Mouse (Mus musculus) urinary bladder, postnatal 36 days (tissue): ENCODE data around the gene Auts2.

Experiments
- DNase-seq, 2 experiments: peaks; one replicate each; pipeline ENCODE4 v3.0.0; 2022; ENCODE audit warnings: low spot score in 2 of 2, mixed read lengths in 1 of 2

Auts2 gene

DNA sequence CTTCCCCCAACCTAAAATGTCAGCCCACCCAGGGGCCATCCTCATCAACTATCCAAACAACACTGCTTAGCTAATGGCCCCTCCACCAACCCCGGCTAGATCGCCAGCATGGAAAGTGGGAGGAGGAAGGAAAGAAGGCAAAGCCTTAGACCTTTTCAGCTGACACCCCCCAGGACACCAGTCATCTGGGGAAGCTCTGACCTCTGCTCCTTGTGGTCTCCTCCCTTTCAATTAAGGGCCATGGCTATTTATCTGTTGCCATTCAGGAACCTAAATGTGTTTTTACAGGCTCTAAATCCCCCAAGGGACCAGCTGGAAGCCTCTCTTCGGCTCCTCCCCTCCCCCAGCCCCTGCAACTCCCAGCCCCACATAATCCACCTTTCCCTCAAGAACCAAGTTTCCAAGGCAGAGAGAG is 42.3 kb downstream of the Auts2 start:
- no peak for DNase-seq

DNA sequence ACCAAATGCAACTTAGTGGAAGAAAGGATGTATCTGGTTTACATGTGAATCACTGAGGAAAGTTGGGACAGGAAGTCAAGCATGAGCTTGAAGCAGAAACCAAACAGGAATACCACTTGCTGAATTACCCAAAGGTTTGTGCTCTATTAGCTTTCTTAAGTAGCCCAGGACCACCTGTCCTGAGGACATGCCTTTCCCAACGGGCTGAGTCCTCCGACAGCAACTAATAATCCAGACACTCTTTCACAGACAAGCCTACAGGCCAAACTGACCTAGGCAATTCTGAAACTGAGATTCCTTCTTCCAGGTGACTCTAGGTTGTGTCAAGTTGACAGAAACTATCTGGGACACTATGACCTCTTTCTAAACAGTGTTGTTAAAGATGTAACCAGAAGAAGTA is 44.2 kb downstream of the Auts2 start:
- no peak for DNase-seq

- DNase-seq = no peak
Observed at GRCm38 (mm10) chr5:132498045-132498444, 45.1 kb downstream of the Auts2 start.

DNA sequence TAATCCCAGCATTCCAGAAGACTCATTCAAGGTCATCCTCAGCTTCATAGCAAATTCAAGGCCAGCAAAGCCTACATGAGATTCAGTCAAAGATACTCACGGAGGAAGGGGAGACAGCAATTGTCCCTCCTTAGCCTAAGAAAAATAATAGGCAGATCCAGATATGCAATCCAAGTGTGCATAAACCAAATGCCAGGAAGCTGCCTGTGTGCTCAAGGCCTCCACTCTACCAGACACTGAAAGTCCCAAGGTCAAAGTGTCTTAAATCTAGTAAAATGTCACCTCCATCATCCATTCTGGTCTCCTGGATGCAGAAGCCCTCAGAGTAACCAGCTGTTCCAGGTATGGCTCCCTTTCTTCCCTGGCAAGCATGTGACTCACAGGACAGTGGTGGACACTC is 50.4 kb downstream of the Auts2 start:
- DNase-seq = no peak

- no peak for DNase-seq
Observed at GRCm38 (mm10) chr5:132492040-132492439, 51.1 kb downstream of the Auts2 start.

DNA sequence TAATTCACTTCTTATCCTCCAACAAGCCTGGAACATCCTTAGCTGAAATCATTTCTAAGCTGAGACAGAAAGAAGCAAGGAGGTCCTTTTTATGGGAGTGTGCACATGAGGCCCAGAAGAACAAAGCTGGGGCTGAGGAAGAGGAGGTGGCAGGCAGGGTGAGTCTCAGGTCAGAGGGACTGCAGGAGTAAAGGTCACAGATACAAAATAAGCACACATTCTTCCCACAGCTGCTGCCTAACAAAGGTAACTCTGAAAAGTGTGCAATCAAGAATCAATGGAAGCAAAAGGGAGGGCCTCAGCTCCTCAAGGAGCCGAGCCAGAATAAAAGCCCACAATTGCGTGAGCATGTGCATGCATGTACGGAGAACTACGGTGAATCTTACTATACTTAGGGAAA is 51.6 kb downstream of the Auts2 start:
- no peak for DNase-seq

- peak in 1 of 2 experiments; percentile 25 for DNase-seq
Observed at GRCm38 (mm10) chr5:132490326-132490725, 52.8 kb downstream of the Auts2 start.

GRCm38 (mm10) chr5:132489736-132490313 is 53.3 kb downstream of the Auts2 start:
- no peak for DNase-seq

DNA sequence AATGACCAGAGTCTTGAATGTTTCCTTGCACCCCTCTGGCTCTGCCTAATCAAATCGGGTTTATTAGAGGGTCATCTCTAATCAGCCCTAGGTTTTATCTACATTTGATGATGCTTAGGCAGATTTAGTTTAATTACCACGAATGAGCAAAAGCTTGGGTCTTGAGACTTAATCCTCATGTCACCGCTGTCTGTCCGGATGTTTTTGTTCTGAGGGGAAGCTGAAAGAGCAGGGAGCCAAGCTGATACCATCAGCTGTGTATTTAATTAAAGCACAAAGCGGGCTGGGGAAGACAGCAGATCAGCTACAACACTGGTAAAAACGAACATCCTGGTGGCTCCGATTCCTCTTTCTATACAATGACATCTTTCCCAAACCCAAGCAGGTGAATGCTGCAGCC is 56.3 kb downstream of the Auts2 start:
- DNase-seq = no peak

GRCm38 (mm10) chr5:132485994-132486393 is 57.1 kb downstream of the Auts2 start:
- DNase-seq = no peak

- DNase-seq = no peak
Observed at GRCm38 (mm10) chr5:132485448-132485847, 57.7 kb downstream of the Auts2 start.

GRCm38 (mm10) chr5:132481476-132481875 is 61.7 kb downstream of the Auts2 start:
- no peak for DNase-seq

GRCm38 (mm10) chr5:132480461-132480860 is 62.7 kb downstream of the Auts2 start:
- DNase-seq = no peak

GRCm38 (mm10) chr5:132479227-132479857 is 63.8 kb downstream of the Auts2 start:
- DNase-seq = no peak

- DNase-seq = no peak
Observed at GRCm38 (mm10) chr5:132477533-132477932, 65.6 kb downstream of the Auts2 start.

DNA sequence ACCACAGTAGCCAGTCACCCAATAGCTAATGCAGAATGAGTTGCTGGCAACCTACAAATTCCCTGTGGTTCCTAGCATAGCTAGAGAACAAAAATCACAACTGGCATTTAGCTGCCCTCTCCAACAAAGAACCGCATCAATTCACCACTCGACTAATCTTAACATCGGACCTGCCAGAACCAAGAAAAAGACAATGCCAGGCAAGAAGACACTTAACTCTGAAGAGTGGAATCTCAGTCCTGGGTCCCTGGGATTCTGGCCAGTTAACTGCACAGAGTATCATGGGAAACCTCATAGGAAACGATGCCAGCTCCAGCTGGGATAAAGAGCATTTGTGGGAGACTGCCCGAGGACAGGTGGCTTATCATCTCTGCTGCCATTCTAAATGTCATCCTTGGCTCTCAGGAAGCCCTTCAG is 70.2 kb downstream of the Auts2 start:
- DNase-seq = no peak

DNA sequence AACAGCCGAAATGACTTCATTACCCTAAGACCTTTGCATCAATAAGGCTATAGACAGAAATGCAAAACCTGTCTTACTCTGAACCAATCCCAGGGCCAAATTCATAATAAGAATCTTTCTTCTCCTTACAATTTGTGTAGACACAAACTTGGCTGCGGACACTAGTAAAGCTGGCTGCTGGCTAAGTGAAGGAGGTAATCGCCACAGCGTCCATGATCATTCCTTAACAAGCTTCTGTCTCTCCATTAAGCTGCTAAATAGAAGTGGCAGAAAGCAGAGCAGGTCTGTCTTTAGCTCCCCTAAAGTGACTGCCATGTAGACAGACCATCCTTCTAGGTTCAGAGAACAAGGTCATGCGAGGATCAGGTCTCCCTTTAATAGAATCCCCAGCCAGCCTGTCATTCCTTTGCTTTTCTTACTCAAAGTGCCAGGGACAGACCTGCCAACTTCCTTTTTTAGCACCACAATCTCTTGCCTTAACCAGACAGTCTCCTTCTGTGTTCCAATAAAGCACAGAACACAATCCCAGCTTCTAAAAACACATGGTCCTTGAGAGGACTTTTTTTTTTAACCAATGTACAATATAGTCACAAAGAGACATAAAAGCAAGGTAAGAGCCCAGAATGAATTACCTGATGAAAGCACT is 70.8 kb downstream of the Auts2 start:
- DNase-seq = no peak

- DNase-seq = no peak
Observed at GRCm38 (mm10) chr5:132467364-132467743, 75.8 kb downstream of the Auts2 start.

- DNase-seq = peak in 1 of 2 experiments; percentile 51
Observed at GRCm38 (mm10) chr5:132466427-132467363, 76.4 kb downstream of the Auts2 start.

DNA sequence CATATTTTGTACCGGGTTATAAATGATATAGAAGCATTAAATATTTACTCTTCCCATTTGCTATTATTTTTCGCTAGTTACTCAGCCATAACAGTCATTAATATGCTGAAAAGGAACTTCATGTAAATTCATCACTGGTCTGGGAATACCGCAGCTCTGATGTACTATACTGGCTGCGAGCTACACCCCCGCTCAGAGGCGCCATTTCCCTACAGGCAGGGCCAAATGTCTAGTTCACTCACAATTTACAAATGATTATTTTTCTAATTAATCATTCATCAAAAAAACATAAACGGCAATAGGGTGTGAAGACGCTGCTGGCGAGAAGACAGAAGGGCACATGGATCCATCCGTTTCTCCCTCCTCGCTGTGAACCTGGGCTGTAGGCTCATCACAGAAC is 80.6 kb downstream of the Auts2 start:
- DNase-seq = no peak

DNA sequence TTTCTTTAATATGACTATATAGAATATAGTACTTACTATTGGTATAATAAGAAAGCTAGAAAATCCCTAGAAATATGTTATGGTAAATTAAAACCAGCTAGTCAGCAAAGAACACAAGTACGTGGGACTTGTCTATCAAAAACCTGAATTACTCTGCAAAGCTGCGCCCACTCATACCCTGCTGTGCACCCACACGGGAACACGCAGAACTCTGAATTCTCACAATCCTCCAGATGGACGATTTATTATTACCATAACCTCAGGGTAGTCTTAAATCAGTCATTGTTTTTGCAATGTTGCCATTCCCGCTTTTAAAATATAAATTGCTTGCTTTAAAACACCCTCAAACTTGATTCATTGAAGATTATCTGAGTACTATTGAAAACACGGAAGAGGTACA is 84.6 kb downstream of the Auts2 start:
- no peak for DNase-seq

DNA sequence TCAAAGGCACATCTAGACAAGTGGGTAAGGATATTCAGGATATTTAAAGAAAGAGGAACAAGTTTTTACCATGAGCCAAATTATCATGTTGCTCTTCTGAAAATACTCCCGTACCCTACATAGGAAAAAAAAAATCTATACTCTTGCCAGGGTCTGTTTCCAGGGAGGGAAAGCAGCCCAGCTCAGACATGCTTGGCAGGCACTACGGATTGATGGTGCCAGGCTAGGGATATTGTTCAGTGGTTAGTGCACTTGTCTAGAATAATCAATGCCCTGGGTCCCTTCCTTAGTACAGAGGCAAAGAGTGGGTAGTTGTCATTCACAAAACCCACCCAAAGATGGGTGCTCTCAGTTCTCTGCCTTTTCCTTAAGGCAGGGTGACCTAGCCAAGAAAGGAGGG is 90.8 kb downstream of the Auts2 start:
- no peak for DNase-seq
